Mouse (Mus musculus) midbrain, embryonic 15.5 days (tissue): ENCODE results near the gene Ston2. TPM values are rescaled to one million over a fixed set of nuclear protein-coding genes. Genes with fewer than 3 reads are reported as not detected.

Experiments
- ATAC-seq: fragments of 200-750 bp; cut with Nextera tagmentation; replicated peaks from 2 replicates; pipeline ENCODE4 v1.8.0; 2017; ENCODE audit warnings: moderate TSS enrichment
- H3K27ac ChIP-seq: fragments of 300-500 bp; sonication (generic); 2 replicates; pipeline ENCODE4 v1.5.1; 2015; ENCODE audit warnings: mild to moderate bottlenecking, inconsistent platforms
- H3K27me3 ChIP-seq: fragments of 300-500 bp; sonication (generic); replicated peaks from 2 replicates; pipeline ENCODE4 v1.6.1; 2015; ENCODE audit warnings: inconsistent platforms
- H3K36me3 ChIP-seq: fragments of 300-500 bp; sonication (generic); replicated peaks from 2 replicates; pipeline ENCODE4 v1.6.1; 2015; ENCODE audit warnings: inconsistent platforms
- H3K4me1 ChIP-seq: fragments of 300-500 bp; sonication (generic); 2 replicates; pipeline ENCODE4 v1.6.1; 2015; ENCODE audit warnings: inconsistent platforms
- H3K4me2 ChIP-seq: fragments of 300-500 bp; sonication (generic); 2 replicates; pipeline ENCODE4 v1.6.1; 2015; ENCODE audit warnings: inconsistent platforms, mild to moderate bottlenecking, moderate library complexity
- H3K4me3 ChIP-seq: fragments of 300-500 bp; sonication (generic); 2 replicates; pipeline ENCODE4 v1.5.1; 2015; ENCODE audit warnings: mild to moderate bottlenecking, inconsistent platforms
- H3K9ac ChIP-seq: fragments of 300-500 bp; sonication (generic); 2 replicates; pipeline ENCODE4 v1.6.1; 2015; ENCODE audit warnings: mild to moderate bottlenecking, inconsistent platforms
- H3K9me3 ChIP-seq: fragments of 300-500 bp; sonication (generic); 2 replicates; pipeline ENCODE4 v1.6.1; 2016; ENCODE audit warnings: inconsistent platforms
- WGBS: fragments of 180-500 bp; shearing (Covaris S2); methylation state at CpG from one replicate; pipeline ENCODE4 v1.1.7; 2015; ENCODE audit warnings: mixed read lengths; 5-methylcytosine and 5-hydroxymethylcytosine counted together
- polyA plus RNA-seq: library from polyadenylated mRNA; unstranded; fragments of >200 nt; fragmentation: Nextera tagmentation; extraction: Ambion mirVana; gene quantifications from 2 replicates; pipeline ENCODE4 v1.2.1, GENCODE M21; 2015

Ston2 gene
- polyA plus RNA-seq, 1 experiment from 2014 or later, result 5.5 TPM

DNA sequence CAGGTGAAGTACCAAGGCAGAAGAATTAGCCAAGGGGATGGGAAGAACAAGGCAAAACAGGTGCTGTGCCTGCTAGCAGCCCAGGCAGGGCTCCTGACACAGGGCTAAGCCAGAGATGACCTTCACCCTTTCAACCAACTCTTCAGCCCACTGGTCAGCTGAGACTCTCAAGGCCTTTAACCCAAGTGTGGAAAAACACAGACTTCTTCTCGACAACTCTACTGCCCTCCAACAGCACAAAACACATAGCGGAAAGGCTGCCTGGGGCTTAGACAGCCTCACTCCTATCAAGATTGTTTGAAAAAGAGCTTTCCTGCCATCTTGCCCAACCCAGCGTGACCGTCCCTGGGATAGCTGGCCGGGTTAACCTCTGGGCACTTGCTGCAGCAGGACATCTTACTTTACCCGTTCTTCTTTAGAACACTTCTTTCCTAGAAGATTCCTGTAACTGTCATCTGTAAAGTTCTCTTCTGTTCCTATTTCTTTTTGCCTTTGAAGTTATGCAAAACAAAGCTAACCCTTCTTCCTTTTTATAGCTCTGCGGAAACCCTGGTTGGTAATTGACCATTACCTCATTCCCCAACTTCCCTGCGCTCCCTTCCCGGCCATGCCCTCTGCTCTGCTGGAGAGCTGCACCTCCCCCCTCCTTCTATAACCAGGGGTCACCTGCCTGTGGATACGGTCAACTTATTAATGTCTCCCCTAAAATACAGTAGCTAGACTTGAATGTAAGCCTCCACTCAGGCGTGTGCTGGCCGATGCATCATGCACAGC, 150.9 kb downstream of the Ston2 start:
- H3K4me2 ChIP-seq, result no peak overlapping the region
- H3K9ac ChIP-seq, result no peak overlapping the region
- WGBS, result 72% methylated on average over 12 of the region's 12 CpGs
- H3K27me3 ChIP-seq, result no peaks in the 10 kb centered on the region
- no peaks in the 10 kb centered on the region for H3K36me3 ChIP-seq
- peaks cover 11% of the 10 kb centered on the region for H3K4me1 ChIP-seq
- H3K9me3 ChIP-seq, result no peaks in the 10 kb centered on the region
- no peak overlapping the region for H3K4me3 ChIP-seq
- H3K27ac ChIP-seq, result no peak overlapping the region
- no peak for ATAC-seq

DNA sequence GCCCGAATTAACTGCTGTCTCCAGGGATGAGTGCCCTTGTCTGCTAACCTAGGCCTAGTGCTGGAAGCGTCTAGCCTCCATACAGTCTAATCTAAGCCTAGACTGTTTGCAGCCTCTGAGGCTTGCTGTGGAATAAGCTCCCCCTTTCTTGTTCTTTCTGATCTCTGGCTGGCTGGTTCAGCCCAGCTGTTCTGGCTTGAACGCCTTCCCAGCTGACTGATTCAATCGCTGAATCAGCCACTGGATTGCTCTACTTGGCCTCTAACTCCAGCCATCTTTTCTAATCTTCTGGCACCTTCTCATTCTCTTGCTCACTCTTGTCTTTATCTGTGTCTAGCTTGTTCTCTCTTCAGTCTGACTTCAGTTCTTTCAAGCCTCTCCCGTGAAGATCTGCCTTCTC, 161.7 kb downstream of the Ston2 start:
- H3K9ac ChIP-seq, result no peak overlapping the region
- 72% methylated on average over 5 of the region's 5 CpGs for WGBS
- no peaks in the 10 kb centered on the region for H3K4me1 ChIP-seq
- no peak overlapping the region for H3K4me2 ChIP-seq
- no peaks in the 10 kb centered on the region for H3K36me3 ChIP-seq
- H3K4me3 ChIP-seq, result no peak overlapping the region
- no peak for ATAC-seq
- no peaks in the 10 kb centered on the region for H3K27me3 ChIP-seq
- H3K27ac ChIP-seq, result no peak overlapping the region
- no peaks in the 10 kb centered on the region for H3K9me3 ChIP-seq

DNA sequence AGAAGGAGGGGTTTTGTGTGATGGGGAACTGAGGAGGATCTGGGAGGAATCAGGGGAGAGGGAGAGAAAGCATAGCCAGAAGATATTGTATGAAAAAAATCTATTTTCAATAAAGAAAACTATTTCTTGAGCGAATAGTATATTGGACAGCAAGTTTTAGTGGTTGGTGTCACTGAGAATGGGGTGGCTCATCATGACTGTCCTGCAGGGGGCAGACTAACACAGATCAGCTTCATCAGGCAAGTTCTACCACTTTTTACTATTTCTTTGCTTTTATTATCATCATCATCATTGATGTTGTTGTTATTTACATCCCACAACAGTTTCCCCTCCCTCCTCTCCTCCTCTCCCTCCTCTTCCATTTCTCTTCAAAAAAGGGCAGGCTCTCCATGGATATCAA, 163.2 kb downstream of the Ston2 start:
- Histone ChIP-seq H3K27me3 (no peaks in the 10 kb centered on the region), H3K27ac (no peak overlapping the region), H3K4me2 (no peak overlapping the region), H3K4me1 (no peaks in the 10 kb centered on the region), H3K36me3 (no peaks in the 10 kb centered on the region), H3K9ac (no peak overlapping the region), H3K4me3 (no peak overlapping the region), H3K9me3 (no peaks in the 10 kb centered on the region)
- 65% methylated on average over 1 of the region's 1 CpGs for WGBS
- ATAC-seq, result no peak

DNA sequence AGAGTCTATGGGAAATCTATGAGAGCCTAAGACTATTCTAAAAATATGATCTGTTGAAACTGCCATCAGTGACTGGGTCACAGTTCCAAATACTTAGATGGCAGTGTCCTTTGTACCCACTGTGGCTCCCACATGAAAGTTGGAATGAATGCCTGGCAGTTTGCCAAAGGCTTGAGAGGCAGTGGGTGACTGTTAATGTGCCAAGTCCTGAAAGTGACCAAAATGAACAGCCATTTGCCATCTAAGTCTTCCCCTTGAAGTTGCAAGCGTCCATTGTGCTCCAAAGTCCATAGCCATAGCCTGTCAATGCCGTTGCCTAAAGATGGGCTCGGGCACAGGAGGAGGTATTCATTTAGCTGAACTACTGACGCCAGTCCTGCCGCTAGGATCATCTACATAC, 178.8 kb downstream of the Ston2 start:
- Histone ChIP-seq H3K9ac (no peak overlapping the region), H3K36me3 (no peaks in the 10 kb centered on the region), H3K4me1 (no peaks in the 10 kb centered on the region), H3K4me3 (no peak overlapping the region), H3K4me2 (no peak overlapping the region), H3K27ac (no peak overlapping the region), H3K27me3 (no peaks in the 10 kb centered on the region), H3K9me3 (no peaks in the 10 kb centered on the region)
- no peak for ATAC-seq
- 77% methylated on average over 5 of the region's 5 CpGs for WGBS

DNA sequence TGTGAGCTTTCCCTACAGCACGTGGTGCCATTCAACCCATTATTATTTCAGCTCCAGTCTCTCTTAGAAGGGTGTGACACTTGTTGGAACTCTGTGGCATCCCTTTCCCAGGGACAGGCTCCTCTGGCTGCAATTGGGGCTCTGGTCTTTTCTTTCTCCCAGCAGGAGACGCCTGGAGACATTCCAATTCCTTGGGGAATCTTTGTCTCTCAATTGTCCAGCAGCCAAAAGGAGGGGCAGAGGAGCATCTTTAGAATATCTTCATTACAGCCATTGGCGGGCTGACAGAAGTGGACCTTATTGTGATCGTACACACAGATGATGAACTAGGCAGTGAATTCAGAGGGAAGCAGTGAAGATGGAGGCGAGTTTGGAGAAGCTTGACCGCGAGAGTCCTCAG, 180.5 kb downstream of the Ston2 start:
- no peaks in the 10 kb centered on the region for H3K4me1 ChIP-seq
- H3K27me3 ChIP-seq, result no peaks in the 10 kb centered on the region
- WGBS, result 31% methylated on average over 7 of the region's 7 CpGs
- no peak overlapping the region for H3K4me2 ChIP-seq
- no peak overlapping the region for H3K27ac ChIP-seq
- no peak overlapping the region for H3K9ac ChIP-seq
- no peak overlapping the region for H3K4me3 ChIP-seq
- H3K36me3 ChIP-seq, result no peaks in the 10 kb centered on the region
- no peak for ATAC-seq
- no peaks in the 10 kb centered on the region for H3K9me3 ChIP-seq

DNA sequence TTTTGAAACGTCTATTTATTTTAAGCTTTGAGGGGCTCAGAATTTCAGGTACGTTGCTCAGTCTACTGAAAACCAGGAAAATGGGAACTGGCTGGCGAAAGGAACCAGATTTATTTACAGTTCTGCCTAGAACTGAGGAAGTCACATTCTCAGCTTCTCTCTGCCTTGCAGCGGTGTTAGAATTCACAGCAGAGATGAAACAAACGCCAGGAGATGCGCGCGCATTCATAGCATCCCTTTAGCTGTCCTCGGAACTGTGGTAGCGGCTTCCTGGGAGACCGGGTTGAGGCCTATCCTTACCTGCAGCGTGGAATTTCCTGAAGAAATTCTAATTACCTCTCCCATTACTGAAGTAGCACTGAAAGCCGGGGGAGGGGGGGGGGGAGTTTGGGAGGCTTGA, 181.5 kb downstream of the Ston2 start:
- Histone ChIP-seq H3K4me2 (no peak overlapping the region), H3K9me3 (no peaks in the 10 kb centered on the region), H3K4me1 (no peaks in the 10 kb centered on the region), H3K27me3 (no peaks in the 10 kb centered on the region), H3K4me3 (no peak overlapping the region), H3K27ac (no peak overlapping the region), H3K36me3 (no peaks in the 10 kb centered on the region), H3K9ac (no peak overlapping the region)
- ATAC-seq, result no peak
- 86% methylated on average over 13 of the region's 13 CpGs for WGBS

DNA sequence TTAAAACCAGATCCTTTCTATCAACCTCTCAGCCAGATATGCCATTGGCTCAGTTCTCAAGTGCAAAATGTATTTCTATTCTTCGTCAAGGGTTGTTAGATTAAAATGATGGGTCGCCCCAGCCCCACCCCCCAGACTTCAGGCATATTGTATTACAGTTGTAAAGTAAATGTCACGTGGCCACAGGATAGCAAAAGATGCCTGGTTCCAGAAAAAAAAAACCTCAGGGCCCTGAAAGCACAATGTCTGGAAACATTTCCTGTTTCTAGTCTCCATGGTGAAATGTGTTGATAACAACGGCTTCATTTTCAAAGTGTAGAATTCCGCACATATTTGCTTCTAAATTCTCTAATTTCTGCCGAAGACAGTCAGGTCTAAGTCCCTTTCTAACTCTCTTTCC, 183.6 kb downstream of the Ston2 start:
- no peak overlapping the region for H3K27ac ChIP-seq
- H3K4me1 ChIP-seq, result no peaks in the 10 kb centered on the region
- no peak overlapping the region for H3K4me3 ChIP-seq
- ATAC-seq, result no peak
- H3K27me3 ChIP-seq, result no peaks in the 10 kb centered on the region
- H3K36me3 ChIP-seq, result no peaks in the 10 kb centered on the region
- no peaks in the 10 kb centered on the region for H3K9me3 ChIP-seq
- no peak overlapping the region for H3K4me2 ChIP-seq
- H3K9ac ChIP-seq, result no peak overlapping the region
- WGBS, result 88% methylated on average over 6 of the region's 6 CpGs

DNA sequence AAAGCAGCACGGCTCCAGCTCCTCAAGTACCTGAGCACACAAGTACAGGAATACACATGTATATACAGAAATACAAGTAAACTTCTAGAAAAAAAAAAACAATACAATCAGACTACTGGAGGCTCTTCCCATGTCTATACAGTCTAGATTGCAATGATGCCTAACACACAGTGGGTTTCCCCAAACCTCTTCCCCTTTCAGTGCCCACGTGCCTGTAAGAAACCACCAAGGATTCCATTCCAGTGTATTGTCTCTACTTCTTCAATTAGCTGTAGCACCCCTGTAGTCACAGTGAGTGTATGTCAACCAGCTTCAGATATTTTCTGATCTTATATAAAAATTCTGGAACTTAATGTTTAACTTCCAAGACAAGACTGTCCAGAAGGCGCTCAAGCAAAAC, 196.1 kb downstream of the Ston2 start:
- no peak for ATAC-seq
- no peak overlapping the region for H3K9ac ChIP-seq
- no peak overlapping the region for H3K27ac ChIP-seq
- no peaks in the 10 kb centered on the region for H3K36me3 ChIP-seq
- H3K4me2 ChIP-seq, result no peak overlapping the region
- H3K27me3 ChIP-seq, result no peaks in the 10 kb centered on the region
- no peak overlapping the region for H3K4me3 ChIP-seq
- peaks cover 13% of the 10 kb centered on the region for H3K4me1 ChIP-seq
- H3K9me3 ChIP-seq, result no peaks in the 10 kb centered on the region
- WGBS, result 98% methylated on average over 3 of the region's 3 CpGs

DNA sequence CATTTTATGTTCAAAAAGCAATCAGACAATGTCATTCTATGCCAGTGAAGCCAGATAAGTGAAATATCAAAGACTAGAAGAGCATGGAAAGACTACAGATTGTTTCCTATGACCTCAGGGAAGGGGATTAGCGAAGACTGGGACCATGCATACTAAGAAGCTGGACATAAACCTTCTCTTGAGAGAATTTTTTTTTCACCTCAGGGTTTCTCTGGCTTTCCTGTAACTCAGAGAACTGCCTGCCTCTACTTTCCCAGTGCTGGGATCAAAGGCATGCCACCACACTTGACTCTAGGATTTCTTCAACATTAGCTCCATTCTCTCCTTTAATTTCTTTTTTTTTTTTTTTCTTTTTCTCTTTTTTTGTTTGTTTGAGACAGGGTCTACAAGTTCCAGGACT, 197.0 kb downstream of the Ston2 start:
- ATAC-seq, result no peak
- peak overlapping the region; percentile 100; the same call in 1 of the 2 replicates for H3K27ac ChIP-seq
- no peaks in the 10 kb centered on the region for H3K27me3 ChIP-seq
- peak overlapping the region; percentile 76 for H3K9ac ChIP-seq
- H3K9me3 ChIP-seq, result no peaks in the 10 kb centered on the region
- H3K4me2 ChIP-seq, result peak overlapping the region; percentile 76
- peaks cover 20% of the 10 kb centered on the region for H3K4me1 ChIP-seq
- 35% methylated on average over 1 of the region's 1 CpGs for WGBS
- no peaks in the 10 kb centered on the region for H3K36me3 ChIP-seq
- peak overlapping the region; percentile 96 for H3K4me3 ChIP-seq

DNA sequence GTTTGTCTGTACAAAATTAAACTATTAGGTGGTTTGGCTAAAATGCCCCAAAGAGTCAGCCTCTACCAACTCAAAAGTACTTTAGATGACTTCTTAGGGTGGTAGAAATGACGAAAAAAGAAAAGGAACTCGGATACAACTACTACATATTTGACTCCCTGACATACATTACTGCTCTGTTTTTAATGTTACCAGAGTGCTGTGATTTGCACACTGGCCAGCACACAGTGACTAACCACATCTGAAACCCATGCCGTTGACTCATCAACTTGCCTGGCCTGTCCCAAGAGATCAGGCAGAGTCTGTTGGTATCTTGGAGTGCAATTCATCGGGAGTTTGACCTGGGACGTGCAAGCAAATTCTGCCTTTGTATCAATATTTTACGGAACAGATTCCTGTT, 197.5 kb downstream of the Ston2 start:
- Histone ChIP-seq H3K4me2 (peak overlapping the region; percentile 76), H3K27ac (peak overlapping the region; percentile 100), H3K4me1 (peaks cover 20% of the 10 kb centered on the region), H3K9me3 (no peaks in the 10 kb centered on the region), H3K4me3 (peak overlapping the region; percentile 96), H3K36me3 (no peaks in the 10 kb centered on the region; the same call in 1 of the 2 replicates), H3K9ac (peak overlapping the region; percentile 76), H3K27me3 (no peaks in the 10 kb centered on the region)
- 20% methylated on average over 6 of the region's 6 CpGs for WGBS
- no peak for ATAC-seq

DNA sequence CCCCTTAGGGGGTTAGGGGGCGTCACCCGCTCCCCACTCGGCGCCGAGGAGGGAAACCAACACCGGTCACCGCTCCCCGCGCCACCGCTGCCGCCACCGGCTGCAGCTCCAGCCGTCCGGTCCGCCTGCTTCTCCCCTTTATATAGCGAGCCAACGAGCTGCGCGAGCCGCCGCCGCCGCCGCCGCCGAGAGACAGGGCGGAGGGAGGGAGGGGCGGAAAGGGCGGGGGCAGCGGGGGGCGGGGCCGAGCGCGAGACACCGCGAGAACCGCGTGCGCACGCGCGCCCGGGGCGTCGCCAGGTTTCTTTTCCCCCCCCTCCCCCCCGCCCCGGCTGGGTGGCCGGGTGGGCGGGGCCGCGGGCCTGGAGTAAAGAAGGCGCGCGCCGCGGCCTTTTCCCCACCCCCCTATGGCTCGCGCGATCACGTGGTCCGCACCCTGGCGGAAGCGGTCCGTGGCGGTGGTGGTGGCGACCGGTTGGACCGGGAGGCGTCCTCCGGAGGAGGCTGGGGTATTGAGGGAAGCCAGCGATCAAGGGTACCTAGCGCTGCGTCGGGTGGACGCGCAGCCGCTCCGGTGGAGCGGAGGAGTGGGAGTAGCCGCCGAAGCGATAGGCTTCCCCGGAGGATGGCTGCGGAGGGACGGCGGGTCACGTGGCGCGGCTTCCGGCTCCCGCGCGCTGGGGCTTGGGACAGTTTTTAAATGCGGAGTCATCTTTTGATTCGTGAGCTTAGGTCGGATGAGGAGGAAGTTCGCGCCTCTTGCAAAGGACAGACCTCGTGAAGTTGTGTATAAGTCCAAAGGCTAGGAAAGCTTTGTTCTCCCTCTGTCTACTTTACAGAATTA, 198.1 kb downstream of the Ston2 start, which contains the start of gene Gtf2a1:
Gtf2a1 (minus strand) TSS at position 641 of the 844 bp plus-strand sequence.
- H3K9me3 ChIP-seq, result no peaks in the 10 kb centered on the region
- H3K36me3 ChIP-seq, result peaks cover 3% of the 10 kb centered on the region
- peak within 1 kb of the TSS; percentile 100 for H3K27ac ChIP-seq
- peaks cover 20% of the 10 kb centered on the region for H3K4me1 ChIP-seq
- WGBS, result under 1% methylated on average over 53 of the region's 99 CpGs
- H3K27me3 ChIP-seq, result no peaks in the 10 kb centered on the region
- peak within 1 kb of the TSS; percentile 76 for H3K4me2 ChIP-seq
- peak within 1 kb of the TSS; percentile 96 for H3K4me3 ChIP-seq
- ATAC-seq, result peak; percentile 84
- H3K9ac ChIP-seq, result peak within 1 kb of the TSS; percentile 100

DNA sequence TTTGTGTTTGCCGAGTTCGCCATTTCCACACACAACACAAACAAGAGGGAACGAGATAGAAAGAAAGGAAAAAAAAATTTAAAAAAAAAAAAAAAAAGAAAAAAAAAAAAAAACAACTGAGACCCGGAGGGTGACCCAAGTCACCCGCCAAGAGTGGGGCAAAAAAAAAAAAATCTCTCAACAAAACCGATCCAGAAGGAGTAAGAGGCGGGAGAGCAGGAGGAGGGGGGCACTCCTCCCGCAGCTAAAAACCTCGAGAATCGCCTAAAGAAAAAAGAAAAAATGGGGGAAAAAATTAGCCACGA, 198.7 kb downstream of the Ston2 start:
- H3K9me3 ChIP-seq, result no peaks in the 10 kb centered on the region
- peaks cover 6% of the 10 kb centered on the region for H3K36me3 ChIP-seq
- ATAC-seq, result no peak
- 1% methylated on average over 11 of the region's 11 CpGs for WGBS
- H3K4me1 ChIP-seq, result peaks cover 23% of the 10 kb centered on the region
- peak overlapping the region; percentile 100 for H3K27ac ChIP-seq
- peak overlapping the region; percentile 29 for H3K4me2 ChIP-seq
- H3K4me3 ChIP-seq, result peak overlapping the region; percentile 96
- H3K27me3 ChIP-seq, result no peaks in the 10 kb centered on the region
- H3K9ac ChIP-seq, result peak overlapping the region; percentile 100
